Comparison of ENCODE assay signal across 12 mouse cellular contexts in the genomic region with DNA sequence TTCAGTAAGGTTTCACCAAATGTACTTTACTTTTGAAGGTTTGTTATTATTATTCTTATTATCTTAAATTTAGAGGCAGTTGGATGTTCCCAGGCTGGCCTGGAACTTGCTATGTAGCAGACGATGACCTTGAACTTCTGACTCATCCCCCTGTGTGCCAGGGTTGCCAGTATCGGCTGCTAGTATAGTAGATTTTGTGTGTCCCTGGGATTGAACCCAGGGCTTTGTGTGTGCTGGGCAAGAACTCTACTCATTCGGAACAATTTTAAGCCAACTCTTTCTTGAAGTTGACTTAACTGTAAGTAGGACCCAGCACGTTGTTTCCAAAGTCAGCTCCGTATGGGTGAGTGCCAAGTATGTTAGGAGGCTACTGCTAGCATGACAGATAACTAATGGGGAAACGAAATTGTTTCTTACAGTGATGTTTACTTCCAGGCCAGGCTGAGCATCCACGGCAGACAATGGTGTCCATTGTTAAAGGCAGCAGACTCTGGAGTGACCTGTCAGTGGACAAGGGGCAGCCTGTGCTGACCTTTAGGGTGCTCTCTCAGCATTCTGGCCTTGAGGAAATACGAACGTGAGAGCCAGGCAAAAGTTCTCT. TPM values are rescaled to one million over a fixed set of nuclear protein-coding genes. Genes with fewer than 3 reads are reported as not detected.
DNase-seq lines count a peak whose midpoint lies in the region; ATAC-seq lines count a peak whose summit lies in the region.
"Had no signal": no experiment of that assay in that cellular context is flagged by ENCODE, and none has a peak within 500 bp of the region (broad histone marks: within the 10 kb centered on the region; RNA-seq: fewer than 3 reads in every experiment).

No protein-coding gene starts in this region.

- peaks cover 59% of the 10 kb centered on the region for H3K4me1 ChIP-seq in heart, embryonic 12.5 days (replicated peaks)
- H3K4me1 ChIP-seq in midbrain, embryonic 16.5 days (ENCODE audit: control insufficient read depth, insufficient read depth, low read length): peaks cover 66% of the 10 kb centered on the region
- H3K4me1 ChIP-seq in midbrain, embryonic 10.5 days: peaks cover 91% of the 10 kb centered on the region
- H3K4me1 ChIP-seq in brown adipose tissue, adult 24 weeks (ENCODE audit: control insufficient read depth, insufficient read depth, insufficient read length, low read length): peaks cover 50% of the 10 kb centered on the region

- WGBS in heart, embryonic 12.5 days: 50% methylated on average over 9 of the region's 9 CpGs
- 52% methylated on average over 9 of the region's 9 CpGs for WGBS in midbrain, embryonic 16.5 days
- WGBS in midbrain, embryonic 10.5 days: 47% methylated on average over 9 of the region's 9 CpGs

- no peaks in the 10 kb centered on the region for H3K27me3 ChIP-seq in heart, embryonic 12.5 days (replicated peaks)
- no peaks in the 10 kb centered on the region for H3K27me3 ChIP-seq in midbrain, embryonic 16.5 days (ENCODE audit: control insufficient read depth, insufficient read depth, low read depth, low read length)
- H3K27me3 ChIP-seq in midbrain, embryonic 10.5 days (ENCODE audit: low read depth, poor library complexity, severe bottlenecking): no peaks in the 10 kb centered on the region
- H3K27me3 ChIP-seq: embryonic facial prominence, embryonic 12.5 days had no signal

- H3K4me2 ChIP-seq in heart, embryonic 12.5 days: no peak overlapping the region
- H3K4me2 ChIP-seq in midbrain, embryonic 16.5 days (ENCODE audit: low read length): peak overlapping the region; percentile 31
- H3K4me2 ChIP-seq: liver, embryonic 11.5 days had no signal

- H3K27ac ChIP-seq in heart, embryonic 12.5 days (ENCODE audit: poor library complexity, severe bottlenecking): no peak overlapping the region
- H3K27ac ChIP-seq in midbrain, embryonic 16.5 days (ENCODE audit: low read length): no peak overlapping the region
- no peak overlapping the region for H3K27ac ChIP-seq in midbrain, embryonic 10.5 days (replicated peaks)
- peak overlapping the region; percentile 6; the same call in 1 of the 2 replicates for H3K27ac ChIP-seq in brown adipose tissue, adult 24 weeks (replicated peaks; ENCODE audit: low read depth, low read length)
- H3K27ac ChIP-seq: embryonic facial prominence, embryonic 12.5 days had no signal

- ATAC-seq in heart, embryonic 12.5 days (ENCODE audit: insufficient number of reproducible peaks, low FRiP score): no peak
- no peak for ATAC-seq in midbrain, embryonic 16.5 days

- H3K36me3 ChIP-seq in heart, embryonic 12.5 days: no peaks in the 10 kb centered on the region
- H3K36me3 ChIP-seq in midbrain, embryonic 16.5 days (ENCODE audit: control insufficient read depth, insufficient read depth, low read length): no peaks in the 10 kb centered on the region
- H3K36me3 ChIP-seq in midbrain, embryonic 10.5 days: no peaks in the 10 kb centered on the region
- H3K36me3 ChIP-seq: embryonic facial prominence, embryonic 12.5 days had no signal

- H3K9me3 ChIP-seq in heart, embryonic 12.5 days (replicated peaks): no peaks in the 10 kb centered on the region
- no peaks in the 10 kb centered on the region for H3K9me3 ChIP-seq in midbrain, embryonic 16.5 days (replicated peaks; ENCODE audit: control insufficient read depth, low read length, poor library complexity, severe bottlenecking)
- no peaks in the 10 kb centered on the region for H3K9me3 ChIP-seq in midbrain, embryonic 10.5 days (replicated peaks)
- H3K9me3 ChIP-seq: embryonic facial prominence, embryonic 12.5 days had no signal

- no peak overlapping the region for H3K4me3 ChIP-seq in heart, embryonic 12.5 days
- no peak overlapping the region for H3K4me3 ChIP-seq in midbrain, embryonic 16.5 days (ENCODE audit: low read depth, low read length)
- no peak overlapping the region for H3K4me3 ChIP-seq in midbrain, embryonic 10.5 days
- no peak overlapping the region for H3K4me3 ChIP-seq in brown adipose tissue, adult 24 weeks (ENCODE audit: insufficient read depth, low read depth, low read length)

- DNase-seq in heart, adult 11 months: peak; percentile 95
- DNase-seq in midbrain, embryonic 10.5 days (ENCODE audit: low spot score): no peak
- DNase-seq in lung, postnatal 36 days: peak; percentile 62
- DNase-seq in cerebellum, postnatal 14 days: no peak
- no peak for DNase-seq in gastrocnemius, postnatal 14 days
- DNase-seq: gastrocnemius, postnatal 10 days; right cerebral cortex, postnatal 25 days had no signal

- H3K9ac ChIP-seq in heart, embryonic 12.5 days: no peak overlapping the region
- no peak overlapping the region for H3K9ac ChIP-seq in midbrain, embryonic 16.5 days (ENCODE audit: low read depth, low read length)
- H3K9ac ChIP-seq: embryonic facial prominence, embryonic 12.5 days had no signal

- intact Hi-C loops in gastrocnemius, postnatal 14 days (cut with DNase I; ENCODE audit: low total_unique reads): no loop called here

RNA-seq across cellular contexts. Expression of a gene that starts 7.5 kb away (rescaled TPM):
- 8.1 and 8.7 TPM in 2 replicates for polyA plus RNA-seq in heart, embryonic 12.5 days (2016; fragmentation: Nextera tagmentation; extraction: Ambion mirVana)
- 13.1 and 13.2 TPM in 2 replicates for polyA plus RNA-seq in midbrain, embryonic 16.5 days (2015; fragmentation: Nextera tagmentation; extraction: Ambion mirVana)
- 8.9 and 10.8 TPM in 2 replicates for polyA plus RNA-seq in midbrain, embryonic 10.5 days (2016; fragmentation: Nextera tagmentation; extraction: Ambion mirVana)
- polyA plus RNA-seq in brown adipose tissue, adult 24 weeks (2012; ENCODE audit: insufficient read depth, insufficient read length, missing spikeins): 11.1 and 13.9 TPM in 2 replicates
- 10 to 100 TPM; 30.0 to 31.4 TPM for total RNA-seq in gastrocnemius, postnatal 14 days (2021)

Comparison
In these comparisons a context has a peak if more than half of its experiments do, and no peak if none do; other contexts are left out.
1. DNase-seq: peak in heart, adult 11 months (single experiment) and lung, postnatal 36 days (single experiment); none in midbrain, embryonic 10.5 days (single experiment), cerebellum, postnatal 14 days (0 of 2) and gastrocnemius, postnatal 14 days (single experiment).